Mouse (Mus musculus): ENCODE results near the gene Rin2. TPM values are rescaled to one million over a fixed set of nuclear protein-coding genes. Genes with fewer than 3 reads are reported as not detected.
A peak's percentile ranks its signal among the peaks of the same experiment; 100 is the strongest.
"Not testable (repeated sequence)": the region's sequence is repeated elsewhere in the genome, so short reads cannot be mapped to it uniquely, and the experiment has no call there.

Rin2 gene
- total and polyA plus RNA-seq, 2 experiments from 2014 or later = 9.9 to 12.7 TPM

- H3K9ac ChIP-seq = no peak overlapping the region
- no peak for DNase-seq
- peak; percentile 65; the same call in 1 of the 2 replicates for ATAC-seq
- no peaks in the 10 kb centered on the region for H3K36me3 ChIP-seq (ENCODE audit: insufficient read depth)
- 71% methylated on average over 14 of the region's 14 CpGs for WGBS
- H3K27ac ChIP-seq (ENCODE audit: low read depth, low read length) = no peak overlapping the region
- TF ChIP-seq CTCF (IDR thresholded peaks at IDR 0.05; ENCODE audit: low read depth) = peak; percentile 62
- H3K9me3 ChIP-seq (ENCODE audit: low read length) = no peaks in the 10 kb centered on the region
- H3K27me3 ChIP-seq (ENCODE audit: insufficient read depth, low read length) = no peaks in the 10 kb centered on the region
- no peak overlapping the region for H3K4me2 ChIP-seq (ENCODE audit: low read depth)
- no peak overlapping the region for H3K4me3 ChIP-seq (ENCODE audit: low read depth, low read length)
- no peaks in the 10 kb centered on the region for H3K4me1 ChIP-seq (ENCODE audit: insufficient read depth)
These were observed 213.1 kb downstream of the Rin2 start for GRCm38 (mm10) chr2:145887937-145888765.

GRCm38 (mm10) chr2:145888766-145889480, 213.9 kb downstream of the Rin2 start:
- TF ChIP-seq CTCF (IDR thresholded peaks at IDR 0.05; ENCODE audit: low read depth) = no peak
- no peaks in the 10 kb centered on the region for H3K4me1 ChIP-seq (ENCODE audit: insufficient read depth)
- 50% methylated on average over 6 of the region's 6 CpGs for WGBS
- no peak overlapping the region for H3K27ac ChIP-seq (ENCODE audit: low read depth, low read length)
- no peak overlapping the region for H3K9ac ChIP-seq
- no peak overlapping the region for H3K4me2 ChIP-seq (ENCODE audit: low read depth)
- no peaks in the 10 kb centered on the region for H3K27me3 ChIP-seq (ENCODE audit: insufficient read depth, low read length)
- ATAC-seq = peak; percentile 53
- H3K4me3 ChIP-seq (ENCODE audit: low read depth, low read length) = no peak overlapping the region
- DNase-seq = peak; percentile 50
- H3K36me3 ChIP-seq (ENCODE audit: insufficient read depth) = no peaks in the 10 kb centered on the region
- no peaks in the 10 kb centered on the region for H3K9me3 ChIP-seq (ENCODE audit: low read length)

GRCm38 (mm10) chr2:145890571-145890970, 215.6 kb downstream of the Rin2 start:
- H3K9me3 ChIP-seq (ENCODE audit: low read length) = no peaks in the 10 kb centered on the region
- no peak overlapping the region for H3K27ac ChIP-seq (ENCODE audit: low read depth, low read length)
- TF ChIP-seq CTCF (IDR thresholded peaks at IDR 0.05; ENCODE audit: low read depth) = no peak
- no peak overlapping the region for H3K4me2 ChIP-seq (ENCODE audit: low read depth)
- H3K9ac ChIP-seq = no peak overlapping the region
- 68% methylated on average over 2 of the region's 2 CpGs for WGBS
- no peak overlapping the region for H3K4me3 ChIP-seq (ENCODE audit: low read depth, low read length)
- H3K36me3 ChIP-seq (ENCODE audit: insufficient read depth) = no peaks in the 10 kb centered on the region
- no peaks in the 10 kb centered on the region for H3K4me1 ChIP-seq (ENCODE audit: insufficient read depth)
- DNase-seq = no peak
- H3K27me3 ChIP-seq (ENCODE audit: insufficient read depth, low read length) = no peaks in the 10 kb centered on the region
- ATAC-seq = 0 out of 2 replicates have a peak, but pooled peaks have one; percentile 8

GRCm38 (mm10) chr2:145893756-145894155, 218.7 kb downstream of the Rin2 start:
- no peak for TF ChIP-seq CTCF (IDR thresholded peaks at IDR 0.05; ENCODE audit: low read depth)
- over 99% methylated on average over 6 of the region's 6 CpGs for WGBS
- no peaks in the 10 kb centered on the region for H3K9me3 ChIP-seq (ENCODE audit: low read length)
- no peaks in the 10 kb centered on the region for H3K36me3 ChIP-seq (ENCODE audit: insufficient read depth)
- H3K4me1 ChIP-seq (ENCODE audit: insufficient read depth) = no peaks in the 10 kb centered on the region
- no peak overlapping the region for H3K4me2 ChIP-seq (ENCODE audit: low read depth)
- no peaks in the 10 kb centered on the region for H3K27me3 ChIP-seq (ENCODE audit: insufficient read depth, low read length)
- no peak for ATAC-seq
- no peak overlapping the region for H3K9ac ChIP-seq
- H3K27ac ChIP-seq (ENCODE audit: low read depth, low read length) = no peak overlapping the region
- DNase-seq = no peak
- no peak overlapping the region for H3K4me3 ChIP-seq (ENCODE audit: low read depth, low read length)

- Histone ChIP-seq H3K36me3 (ENCODE audit: insufficient read depth) (no peaks in the 10 kb centered on the region), H3K4me1 (ENCODE audit: insufficient read depth) (no peaks in the 10 kb centered on the region), H3K4me3 (ENCODE audit: low read depth, low read length) (no peak overlapping the region), H3K9me3 (ENCODE audit: low read length) (no peaks in the 10 kb centered on the region), H3K4me2 (ENCODE audit: low read depth) (no peak overlapping the region), H3K27me3 (ENCODE audit: insufficient read depth, low read length) (no peaks in the 10 kb centered on the region), H3K27ac (ENCODE audit: low read depth, low read length) (no peak overlapping the region), H3K9ac (no peak overlapping the region)
- DNase-seq = no peak
- WGBS = 75% methylated on average over 9 of the region's 9 CpGs
- no peak for TF ChIP-seq CTCF (IDR thresholded peaks at IDR 0.05; ENCODE audit: low read depth)
- no peak for ATAC-seq
These were observed 223.1 kb downstream of the Rin2 start for GRCm38 (mm10) chr2:145898106-145898505.

- not testable (repeated sequence) for H3K36me3 ChIP-seq (ENCODE audit: insufficient read depth); ATAC-seq
These were observed 225.3 kb downstream of the Rin2 start for GRCm38 (mm10) chr2:145900318-145900717.

GRCm38 (mm10) chr2:145901861-145902260, 226.8 kb downstream of the Rin2 start, which contains the start of gene Naa20:
TSS of gene Naa20 (plus strand) at chr2:145902099.
- WGBS = 89% methylated on average over 6 of the region's 6 CpGs
- peak within 1 kb of the TSS; percentile 86 for H3K4me3 ChIP-seq (ENCODE audit: low read depth, low read length)
- H3K4me2 ChIP-seq (ENCODE audit: low read depth) = peak within 1 kb of the TSS; percentile 56
- ATAC-seq (no peak), DNase-seq (no peak)
- H3K36me3 ChIP-seq (ENCODE audit: insufficient read depth) = peaks cover 4% of the 10 kb centered on the region; the same call in 1 of the 2 replicates
- no peak for TF ChIP-seq CTCF (IDR thresholded peaks at IDR 0.05; ENCODE audit: low read depth)
- H3K9me3 ChIP-seq (ENCODE audit: low read length) = no peaks in the 10 kb centered on the region
- H3K27ac ChIP-seq (ENCODE audit: low read depth, low read length) = no peak within 1 kb of the TSS
- H3K4me1 ChIP-seq (ENCODE audit: insufficient read depth) = peaks cover 8% of the 10 kb centered on the region; the same call in 1 of the 2 replicates
- H3K9ac ChIP-seq = no peak within 1 kb of the TSS
- no peaks in the 10 kb centered on the region for H3K27me3 ChIP-seq (ENCODE audit: insufficient read depth, low read length)

More at GRCm38 (mm10) chr2:145900318-145900717, 225.3 kb downstream of the Rin2 start:
- not testable (repeated sequence) for H3K9ac ChIP-seq; H3K4me2 ChIP-seq (ENCODE audit: low read depth); H3K9me3 ChIP-seq (ENCODE audit: low read length); H3K27me3 ChIP-seq (ENCODE audit: insufficient read depth, low read length); DNase-seq; H3K4me1 ChIP-seq (ENCODE audit: insufficient read depth); H3K4me3 ChIP-seq (ENCODE audit: low read depth, low read length); H3K27ac ChIP-seq (ENCODE audit: low read depth, low read length)
- WGBS = 73% methylated on average over 6 of the region's 8 CpGs

Data from forebrain, postnatal 0 days (tissue).